Mouse (Mus musculus) liver, embryonic 15.5 days (tissue): ENCODE results near the gene Ypel2. TPM values are rescaled to one million over a fixed set of nuclear protein-coding genes. Genes with fewer than 3 reads are reported as not detected.
"Not testable (repeated sequence)": the region's sequence is repeated elsewhere in the genome, so short reads cannot be mapped to it uniquely, and the experiment has no call there.

Source experiments
- ATAC-seq: fragments of 200-750 bp; cut with Nextera tagmentation; 2 replicates; pipeline ENCODE4 v1.8.0; 2017; ENCODE audit warnings: moderate number of reproducible peaks, mild to moderate bottlenecking, moderate library complexity; ENCODE audit not compliant: insufficient read depth
- H3K27ac ChIP-seq: fragments of 300-500 bp; sonication (generic); replicated peaks from 2 replicates; pipeline ENCODE4 v1.5.1; 2015; ENCODE audit warnings: mild to moderate bottlenecking, inconsistent platforms
- H3K27me3 ChIP-seq: fragments of 300-500 bp; sonication (generic); 2 replicates; pipeline ENCODE4 v1.6.1; 2015; ENCODE audit warnings: mild to moderate bottlenecking, inconsistent platforms
- H3K36me3 ChIP-seq: fragments of 300-500 bp; sonication (generic); replicated peaks from 2 replicates; pipeline ENCODE4 v1.6.1; 2015; ENCODE audit warnings: moderate library complexity, mild to moderate bottlenecking, inconsistent platforms
- H3K4me1 ChIP-seq: fragments of 300-500 bp; sonication (generic); replicated peaks from 2 replicates; pipeline ENCODE4 v1.6.1; 2015; ENCODE audit warnings: inconsistent platforms
- H3K4me2 ChIP-seq: fragments of 300-500 bp; sonication (generic); 2 replicates; pipeline ENCODE4 v1.6.1; 2015; ENCODE audit warnings: moderate library complexity, mild to moderate bottlenecking, inconsistent platforms
- H3K4me3 ChIP-seq: fragments of 300-500 bp; sonication (generic); replicated peaks from 2 replicates; pipeline ENCODE4 v1.5.1; 2015; ENCODE audit warnings: mild to moderate bottlenecking, inconsistent platforms
- H3K9ac ChIP-seq: fragments of 300-500 bp; sonication (generic); 2 replicates; pipeline ENCODE4 v1.6.1; 2015; ENCODE audit warnings: moderate library complexity, mild to moderate bottlenecking, inconsistent platforms
- H3K9me3 ChIP-seq: fragments of 300-500 bp; sonication (generic); replicated peaks from 2 replicates; pipeline ENCODE4 v1.6.1; 2016; ENCODE audit warnings: inconsistent platforms
- WGBS: fragments of 180-500 bp; shearing (Covaris S2); methylation state at CpG from one replicate; pipeline ENCODE4 v1.1.7; 2015; ENCODE audit warnings: mixed read lengths; ENCODE audit not compliant: insufficient replicate concordance; 5-methylcytosine and 5-hydroxymethylcytosine counted together
- polyA plus RNA-seq: library from polyadenylated mRNA; unstranded; fragments of >200 nt; fragmentation: Nextera tagmentation; extraction: Ambion mirVana; gene quantifications from 2 replicates; pipeline ENCODE4 v1.2.1, GENCODE M21; 2015

Ypel2 gene
- polyA plus RNA-seq, result 1.5 and 1.7 TPM in 2 replicates

GRCm38 (mm10) chr11:86993041-86994037 lies at the start of gene Ypel2:
Ypel2 (minus strand) TSS chr11:86993707.
- peak within 1 kb of the TSS; percentile 85 for H3K4me2 ChIP-seq

GRCm38 (mm10) chr11:87043052-87043451 lies 49.5 kb upstream of the Ypel2 start:
- Histone ChIP-seq H3K27ac (no peak overlapping the region), H3K36me3 (no peaks in the 10 kb centered on the region), H3K9ac (no peak overlapping the region), H3K4me1 (peaks cover 6% of the 10 kb centered on the region; the same call in 1 of the 2 replicates), H3K4me3 (no peak overlapping the region), H3K27me3 (no peaks in the 10 kb centered on the region), H3K4me2 (no peak overlapping the region), H3K9me3 (no peaks in the 10 kb centered on the region)
- 57% methylated on average over 3 of the region's 3 CpGs for WGBS
- ATAC-seq, result no peak

More at GRCm38 (mm10) chr11:86993041-86994037, at the start of gene Ypel2:
- Histone ChIP-seq H3K9ac (peak within 1 kb of the TSS; percentile 56), H3K27me3 (peaks cover 22% of the 10 kb centered on the region), H3K4me3 (peak within 1 kb of the TSS; percentile 75), H3K4me1 (peaks cover 35% of the 10 kb centered on the region), H3K27ac (peak within 1 kb of the TSS; percentile 70), H3K36me3 (no peaks in the 10 kb centered on the region), H3K9me3 (no peaks in the 10 kb centered on the region)
- peak; percentile 94 for ATAC-seq
- WGBS, result under 1% methylated on average over 96 of the region's 96 CpGs

- no peaks in the 10 kb centered on the region for H3K27me3 ChIP-seq
- H3K9me3 ChIP-seq, result no peaks in the 10 kb centered on the region
- no peaks in the 10 kb centered on the region for H3K36me3 ChIP-seq
- no peak for ATAC-seq
- H3K4me2 ChIP-seq, result no peak overlapping the region
- WGBS, result 73% methylated on average over 9 of the region's 9 CpGs
- 0 out of 2 replicates have a peak, but pooled peaks cover 3% of the 10 kb centered on the region for H3K4me1 ChIP-seq
- H3K27ac ChIP-seq, result no peak overlapping the region
- no peak overlapping the region for H3K9ac ChIP-seq
- H3K4me3 ChIP-seq, result no peak overlapping the region
These were observed 45.9 kb upstream of the Ypel2 start for GRCm38 (mm10) chr11:87039307-87039963.

GRCm38 (mm10) chr11:87036180-87036579 lies 42.7 kb upstream of the Ypel2 start:
- H3K4me3 ChIP-seq, result no peak overlapping the region
- ATAC-seq, result no peak
- WGBS, result 50% methylated on average over 4 of the region's 4 CpGs

GRCm38 (mm10) chr11:87028212-87028611 lies 34.7 kb upstream of the Ypel2 start:
- H3K27me3 ChIP-seq, result no peaks in the 10 kb centered on the region
- 27% methylated on average over 3 of the region's 3 CpGs for WGBS
- no peak overlapping the region for H3K4me2 ChIP-seq
- no peaks in the 10 kb centered on the region for H3K9me3 ChIP-seq
- no peaks in the 10 kb centered on the region for H3K4me1 ChIP-seq
- H3K4me3 ChIP-seq, result no peak overlapping the region
- no peak overlapping the region for H3K27ac ChIP-seq
- H3K9ac ChIP-seq, result no peak overlapping the region
- ATAC-seq, result no peak
- no peaks in the 10 kb centered on the region for H3K36me3 ChIP-seq

More at GRCm38 (mm10) chr11:87036180-87036579, 42.7 kb upstream of the Ypel2 start:
- Histone ChIP-seq H3K27ac (no peak overlapping the region), H3K36me3 (no peaks in the 10 kb centered on the region), H3K4me1 (no peaks in the 10 kb centered on the region), H3K9me3 (no peaks in the 10 kb centered on the region), H3K27me3 (no peaks in the 10 kb centered on the region), H3K4me2 (no peak overlapping the region), H3K9ac (no peak overlapping the region)

- Histone ChIP-seq H3K9ac (no peak overlapping the region), H3K36me3 (no peaks in the 10 kb centered on the region), H3K9me3 (no peaks in the 10 kb centered on the region), H3K27me3 (no peaks in the 10 kb centered on the region), H3K27ac (0 out of 2 replicates have a peak overlapping the region, but pooled peaks have one; percentile 19), H3K4me2 (no peak overlapping the region), H3K4me3 (no peak overlapping the region), H3K4me1 (no peaks in the 10 kb centered on the region)
- WGBS, result 59% methylated on average over 9 of the region's 9 CpGs
- no peak for ATAC-seq
These were observed 32.8 kb upstream of the Ypel2 start for GRCm38 (mm10) chr11:87026096-87026875.

- Histone ChIP-seq H3K4me3 (no peak overlapping the region), H3K4me2 (no peak overlapping the region), H3K4me1 (no peaks in the 10 kb centered on the region), H3K9me3 (no peaks in the 10 kb centered on the region), H3K36me3 (no peaks in the 10 kb centered on the region), H3K27me3 (no peaks in the 10 kb centered on the region), H3K27ac (no peak overlapping the region), H3K9ac (no peak overlapping the region)
- ATAC-seq, result no peak
- 57% methylated on average over 3 of the region's 3 CpGs for WGBS
These were observed 31.8 kb upstream of the Ypel2 start for GRCm38 (mm10) chr11:87025351-87025750.

- not testable (repeated sequence) for H3K27me3 ChIP-seq, H3K4me3 ChIP-seq, H3K4me1 ChIP-seq, H3K4me2 ChIP-seq, H3K36me3 ChIP-seq, H3K27ac ChIP-seq, H3K9me3 ChIP-seq, H3K9ac ChIP-seq, ATAC-seq
- 72% methylated on average over 8 of the region's 8 CpGs for WGBS
These were observed 29.7 kb upstream of the Ypel2 start for GRCm38 (mm10) chr11:87023240-87023639.

- Histone ChIP-seq H3K27ac (no peak overlapping the region), H3K27me3 (no peaks in the 10 kb centered on the region), H3K9ac (no peak overlapping the region), H3K36me3 (no peaks in the 10 kb centered on the region), H3K4me1 (no peaks in the 10 kb centered on the region), H3K4me2 (no peak overlapping the region), H3K4me3 (no peak overlapping the region), H3K9me3 (no peaks in the 10 kb centered on the region)
- no peak for ATAC-seq
- 40% methylated on average over 4 of the region's 4 CpGs for WGBS
These were observed 29.3 kb upstream of the Ypel2 start for GRCm38 (mm10) chr11:87022765-87023164.

GRCm38 (mm10) chr11:87021551-87021950 lies 28.0 kb upstream of the Ypel2 start:
- no peak overlapping the region for H3K9ac ChIP-seq
- no peaks in the 10 kb centered on the region for H3K27me3 ChIP-seq
- no peaks in the 10 kb centered on the region for H3K9me3 ChIP-seq
- H3K4me2 ChIP-seq, result no peak overlapping the region
- H3K27ac ChIP-seq, result no peak overlapping the region
- no peak for ATAC-seq
- no peaks in the 10 kb centered on the region for H3K36me3 ChIP-seq
- H3K4me3 ChIP-seq, result no peak overlapping the region
- H3K4me1 ChIP-seq, result no peaks in the 10 kb centered on the region
